ENCODE assay signal across 8 mouse cellular contexts in the genomic region with DNA sequence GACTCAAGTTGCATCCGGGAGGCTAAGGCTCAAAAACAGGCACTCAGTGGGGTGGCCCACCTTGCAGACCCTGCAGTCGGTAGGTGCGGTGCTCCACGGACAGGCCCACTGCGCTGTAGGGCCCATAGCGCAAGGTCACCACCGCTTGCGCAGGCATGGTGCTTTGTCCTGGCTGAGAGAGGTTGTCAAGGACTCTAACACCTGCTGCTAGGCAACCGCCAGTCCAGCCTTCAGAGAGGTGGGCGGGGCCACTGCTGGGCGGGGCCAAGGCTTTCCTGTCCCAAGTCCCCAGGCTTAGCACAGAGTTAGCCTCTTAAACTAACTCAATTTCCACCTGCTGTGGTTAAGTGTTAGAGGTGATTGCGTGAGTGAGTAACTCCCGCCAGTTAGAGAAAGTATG. TPM values are rescaled to one million over a fixed set of nuclear protein-coding genes. Genes with fewer than 3 reads are reported as not detected.
A peak's percentile ranks its signal among the peaks of the same experiment; 100 is the strongest.
DNase-seq lines count a peak whose midpoint lies in the region; ATAC-seq lines count a peak whose summit lies in the region.

A gene (minus strand): TSS at position 196 of the 400 bp plus-strand sequence.

- H3K4me3 ChIP-seq in heart, embryonic 16.5 days (ENCODE audit: low read length), result no peak within 1 kb of the TSS

- H3K27ac ChIP-seq in heart, embryonic 16.5 days (ENCODE audit: low read length), result no peak within 1 kb of the TSS

- H3K4me2 ChIP-seq in heart, embryonic 16.5 days (ENCODE audit: low read depth, low read length), result no peak within 1 kb of the TSS; the same call in 1 of the 2 replicates

- no peak within 1 kb of the TSS for H3K9ac ChIP-seq in heart, embryonic 16.5 days (ENCODE audit: low read length)

- no peaks in the 10 kb centered on the region for H3K36me3 ChIP-seq in heart, embryonic 16.5 days (ENCODE audit: control insufficient read depth, insufficient read depth)

- no peaks in the 10 kb centered on the region for H3K4me1 ChIP-seq in heart, embryonic 16.5 days (ENCODE audit: control insufficient read depth, insufficient read depth, low read length)

- DNase-seq in MN1 (ENCODE audit: low spot score), result peak; percentile 10
- DNase-seq in embryo, embryonic 10.5 days (ENCODE audit: low spot score), result peak; percentile 87
- peak; percentile 76 for DNase-seq in kidney, postnatal 14 days
- DNase-seq in testis, postnatal 10 days (ENCODE audit: low spot score), result peak; percentile 75
- no peak for DNase-seq in adipocyte (ENCODE audit: low spot score)
- no peak for DNase-seq in left cerebral cortex, postnatal 25 days (ENCODE audit: low spot score in 2 of 2)

- intact Hi-C loops in left cerebral cortex, postnatal 25 days (cut with DNase I), result no loop called here

- ATAC-seq in heart, embryonic 16.5 days (replicated peaks; ENCODE audit: extremely low read depth, insufficient read depth, low FRiP score), result peak; percentile 65; the same call in 1 of the 2 replicates
- ATAC-seq in megakaryocyte-erythroid progenitor cell, adult 5-6 weeks (replicated peaks; ENCODE audit: low FRiP score, low TSS enrichment, poor library complexity, severe bottlenecking), result 0 out of 2 replicates have a peak, but pooled peaks have one; percentile 26

- no peaks in the 10 kb centered on the region for H3K9me3 ChIP-seq in heart, embryonic 16.5 days (replicated peaks; ENCODE audit: control insufficient read depth, low read length)

- H3K27me3 ChIP-seq in heart, embryonic 16.5 days (ENCODE audit: control insufficient read depth, insufficient read depth, low read length), result peaks cover 6% of the 10 kb centered on the region; the same call in 1 of the 2 replicates

- 4% methylated on average over 13 of the region's 13 CpGs for WGBS in heart, embryonic 16.5 days

RNA-seq across cellular contexts. Expression of the gene that starts here (rescaled TPM):
- polyA plus RNA-seq in heart, embryonic 16.5 days (2015; fragmentation: Nextera tagmentation; extraction: Ambion mirVana), result 0.17 and 0.30 TPM in 2 replicates
- total RNA-seq in megakaryocyte-erythroid progenitor cell, adult 5-6 weeks (2014; fragmentation: Nextera tagmentation), result not detected in 2 replicates
- not detected in 2 replicates for total RNA-seq in megakaryocyte-erythroid progenitor cell, adult 5-6 weeks (2017)
- not detected for total RNA-seq in left cerebral cortex, postnatal 25 days (2021)

Comparison
In these comparisons a context has a peak if more than half of its experiments do, and no peak if none do; other contexts are left out.
1. Peak in ATAC-seq in heart, embryonic 16.5 days; RNA of the gene not detected or under 1 TPM.
2. Peak in ATAC-seq in megakaryocyte-erythroid progenitor cell, adult 5-6 weeks; RNA of the gene not detected or under 1 TPM.
3. DNase-seq: peak in MN1 (single experiment), embryo, embryonic 10.5 days (single experiment), kidney, postnatal 14 days (single experiment) and testis, postnatal 10 days (single experiment); none in adipocyte (single experiment) and left cerebral cortex, postnatal 25 days (0 of 2).